Mouse (Mus musculus): ENCODE results near the gene Mmp9.

DNA sequence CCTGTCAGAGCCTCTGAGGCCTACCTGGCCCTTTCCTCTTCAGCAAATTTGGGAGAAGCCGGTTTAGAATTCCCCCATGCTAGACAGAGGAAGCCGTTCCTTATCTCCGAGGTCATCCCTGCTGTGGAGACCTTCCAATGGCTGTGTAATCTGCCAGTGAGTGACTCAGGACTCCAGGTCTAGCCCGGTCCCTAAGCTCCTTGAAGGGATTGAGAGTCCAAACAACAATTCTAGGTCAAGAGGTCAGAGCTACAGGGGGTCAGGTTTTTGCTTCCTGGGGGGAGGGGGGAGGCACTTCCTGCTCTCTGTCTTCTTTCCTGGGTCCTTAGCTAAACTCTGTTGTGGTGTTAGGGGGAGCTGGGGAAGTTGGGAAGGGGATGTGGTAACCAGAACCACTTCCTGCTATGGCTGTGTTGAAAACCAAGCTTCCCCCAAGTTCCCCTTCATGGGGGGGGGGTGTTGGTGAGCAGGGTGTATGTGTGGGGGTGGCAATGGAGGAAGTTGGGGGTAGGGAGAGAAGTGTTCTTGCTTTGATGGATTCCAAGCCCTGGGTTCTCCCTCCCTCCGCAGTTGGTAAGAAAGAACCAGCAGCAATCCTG lies 2.2 kb downstream of the Mmp9 start:
- TF ChIP-seq CTCF (IDR thresholded peaks at IDR 0.05; ENCODE audit: control insufficient read depth, insufficient read depth, insufficient read length) = no peak
- TF ChIP-seq MYOG (IDR thresholded peaks at IDR 0.05; ENCODE audit: control insufficient read depth, extremely low read depth, insufficient read length) = no peak
- no peak for TF ChIP-seq MAX (IDR thresholded peaks at IDR 0.05)
